Mouse (Mus musculus): Measurements from ENCODE around the gene Steap3.

GRCm38 (mm10) chr1:120208502-120209230 is 63.8 kb downstream of the Steap3 start:
- TF ChIP-seq EP300 (IDR thresholded peaks at IDR 0.05): no peak
- TF ChIP-seq CTCF (IDR thresholded peaks at IDR 0.05): no peak
